Mouse (Mus musculus): Measurements from ENCODE around the gene Pm20d1.

GRCm38 (mm10) chr1:131760428-131760820 is 36.8 kb upstream of the Pm20d1 start:
- TF ChIP-seq HCFC1 (IDR thresholded peaks at IDR 0.05; ENCODE audit: low read depth, low read length) (no peak), POLR2A (IDR thresholded peaks at IDR 0.05; ENCODE audit: low read depth, low read length) (peak; percentile 3; the same call in 1 of the 2 replicates), E2F4 (IDR thresholded peaks at IDR 0.05; ENCODE audit: insufficient replicate concordance, low read depth, low read length) (no peak), CTCF (conservative IDR thresholded peaks at IDR 0.05 in 1 of 2, IDR thresholded peaks at IDR 0.05 in 1 of 2; ENCODE audit: low read depth in 2 of 2, low read length in 2 of 2) (no peak)
